Comparison of ENCODE assay signal across 20 mouse cellular contexts in genomic region chr2:58516920-58517319, GRCm38 (mm10). TPM values are rescaled to one million over a fixed set of nuclear protein-coding genes. Genes with fewer than 3 reads are reported as not detected.
DNase-seq lines count a peak whose midpoint lies in the region; ATAC-seq and TF ChIP-seq lines count a peak whose summit lies in the region.
"Had no signal": no experiment of that assay in that cellular context is flagged by ENCODE, and none has a peak within 500 bp of the region (broad histone marks: within the 10 kb centered on the region; RNA-seq: fewer than 3 reads in every experiment).

No protein-coding gene starts in this region.

- H3K9ac ChIP-seq in liver, embryonic 13.5 days, result no peak overlapping the region
- H3K9ac ChIP-seq: hindbrain, embryonic 13.5 days; liver, embryonic 14.5 days; midbrain, embryonic 13.5 days had no signal

- H3K36me3 ChIP-seq in kidney, adult 2 months (ENCODE audit: control insufficient read depth, insufficient read depth, low read length), result no peaks in the 10 kb centered on the region
- H3K36me3 ChIP-seq in liver, embryonic 13.5 days, result no peaks in the 10 kb centered on the region
- H3K36me3 ChIP-seq: hindbrain, embryonic 13.5 days had no signal

- no peaks in the 10 kb centered on the region for H3K9me3 ChIP-seq in liver, embryonic 13.5 days (replicated peaks)
- H3K9me3 ChIP-seq: hindbrain, embryonic 13.5 days; midbrain, embryonic 13.5 days had no signal

- no peak for ATAC-seq in liver, embryonic 13.5 days (ENCODE audit: low read depth)
- ATAC-seq: activated CD4-positive, CD25-positive, alpha-beta regulatory T cell, adult 4 months; intestine, postnatal 0 days; midbrain, embryonic 13.5 days had no signal

- 61% methylated on average over 6 of the region's 6 CpGs for WGBS in kidney, adult 2 months
- WGBS in liver, embryonic 13.5 days (ENCODE audit: insufficient replicate concordance), result 53% methylated on average over 6 of the region's 6 CpGs

- no peak overlapping the region for H3K4me2 ChIP-seq in liver, embryonic 13.5 days
- H3K4me2 ChIP-seq: hindbrain, embryonic 13.5 days; midbrain, embryonic 13.5 days had no signal

- no peak for TF ChIP-seq CTCF in kidney, adult 2 months (conservative IDR thresholded peaks at IDR 0.05; ENCODE audit: insufficient read depth, insufficient read length, low read depth, low read length)
- TF ChIP-seq CTCF in embryonic fibroblast, embryonic 13.5 days (IDR thresholded peaks at IDR 0.05; ENCODE audit: borderline replicate concordance, insufficient read depth, low read length), result no peak

- peak overlapping the region; percentile 25; the same call in 1 of the 2 replicates for H3K27ac ChIP-seq in kidney, adult 2 months (ENCODE audit: insufficient read depth, low read depth, low read length)
- H3K27ac ChIP-seq in liver, embryonic 13.5 days, result peak overlapping the region; percentile 55; the same call in 1 of the 2 replicates
- H3K27ac ChIP-seq in embryonic fibroblast, embryonic 13.5 days (ENCODE audit: insufficient read depth, low read length), result peak overlapping the region; percentile 32; the same call in 1 of the 2 replicates
- H3K27ac ChIP-seq: liver, embryonic 14.5 days; midbrain, embryonic 13.5 days had no signal

- H3K4me1 ChIP-seq in kidney, adult 2 months (ENCODE audit: control insufficient read depth, insufficient read depth, low read length), result peaks cover 15% of the 10 kb centered on the region; the same call in 1 of the 2 replicates
- peaks cover 13% of the 10 kb centered on the region for H3K4me1 ChIP-seq in liver, embryonic 13.5 days (replicated peaks)
- peaks cover 14% of the 10 kb centered on the region; the same call in 1 of the 2 replicates for H3K4me1 ChIP-seq in embryonic fibroblast, embryonic 13.5 days (ENCODE audit: control insufficient read depth, insufficient read depth, low read length)

- TF ChIP-seq POLR2A in kidney, adult 2 months (IDR thresholded peaks at IDR 0.05; ENCODE audit: low read depth, low read length), result no peak
- TF ChIP-seq POLR2A in embryonic fibroblast, embryonic 13.5 days (IDR thresholded peaks at IDR 0.05; ENCODE audit: low read depth, low read length), result no peak

- no peak overlapping the region for H3K4me3 ChIP-seq in kidney, adult 2 months (ENCODE audit: insufficient read depth, low read depth, low read length)
- no peak overlapping the region for H3K4me3 ChIP-seq in liver, embryonic 13.5 days (replicated peaks)
- H3K4me3 ChIP-seq in embryonic fibroblast, embryonic 13.5 days (ENCODE audit: insufficient read depth, low read length), result no peak overlapping the region
- H3K4me3 ChIP-seq: hindbrain, embryonic 13.5 days; midbrain, embryonic 13.5 days had no signal

- DNase-seq in heart, adult 11 months, result peak; percentile 77
- no peak for DNase-seq in heart, postnatal 4 days
- no peak for DNase-seq in kidney, adult 2 months
- no peak for DNase-seq in kidney, postnatal 10 days
- no peak for DNase-seq in liver, embryonic 13.5 days
- no peak for DNase-seq in liver
- no peak for DNase-seq in right cerebral cortex, postnatal 4 days
- DNase-seq: adrenal gland, postnatal 25 days; cerebellum, adult 9-10 months; gastrocnemius, postnatal 10 days; layer of hippocampus, adult 9-11 months; right cerebral cortex, adult 18-20 months; thymus, postnatal 4 days had no signal

- no peaks in the 10 kb centered on the region for H3K27me3 ChIP-seq in kidney, adult 2 months (replicated peaks; ENCODE audit: control insufficient read depth, insufficient read depth, low read length)
- no peaks in the 10 kb centered on the region for H3K27me3 ChIP-seq in liver, embryonic 13.5 days
- H3K27me3 ChIP-seq: hindbrain, embryonic 13.5 days; midbrain, embryonic 13.5 days had no signal

RNA-seq across cellular contexts. Expression of gene Gm17409, which starts 47.0 kb away (rescaled TPM):
- not detected for total RNA-seq in heart, postnatal 4 days (2021)
- polyA plus RNA-seq in kidney, adult 2 months (2012; rRNA removed), result not detected in 2 replicates
- not detected in 2 replicates for polyA plus RNA-seq in liver, embryonic 13.5 days (2015; fragmentation: Nextera tagmentation; extraction: Ambion mirVana)
- not detected in 2 replicates for polyA plus RNA-seq in embryonic fibroblast, embryonic 13.5 days (2011; ENCODE audit: insufficient read length, low read depth, missing spikeins)
- total RNA-seq: adrenal gland, postnatal 25 days; gastrocnemius, postnatal 10 days had no signal
- polyA plus RNA-seq: activated CD4-positive, CD25-positive, alpha-beta regulatory T cell, adult 4 months; hindbrain, embryonic 13.5 days; intestine, postnatal 0 days; liver, embryonic 14.5 days; midbrain, embryonic 13.5 days; spleen, adult 2 months had no signal

RNA-seq across cellular contexts. Expression of gene Acvr1, which starts 50.0 kb away (rescaled TPM):
- total RNA-seq in heart, postnatal 4 days (2021), result 10 to 100 TPM; 35.3 to 36.0 TPM
- 5.6 and 6.3 TPM in 2 replicates for polyA plus RNA-seq in kidney, adult 2 months (2012; rRNA removed)
- polyA plus RNA-seq in liver, embryonic 13.5 days (2015; fragmentation: Nextera tagmentation; extraction: Ambion mirVana), result 2.7 and 2.8 TPM in 2 replicates
- polyA plus RNA-seq in embryonic fibroblast, embryonic 13.5 days (2011; ENCODE audit: insufficient read length, low read depth, missing spikeins), result 47.6 and 57.1 TPM in 2 replicates

RNA-seq across cellular contexts. Expression of gene Upp2, which starts 50.2 kb away (rescaled TPM):
- 1 to 10 TPM; 1.6 to 2.8 TPM for total RNA-seq in heart, postnatal 4 days (2021)
- 14.0 and 15.5 TPM in 2 replicates for polyA plus RNA-seq in kidney, adult 2 months (2012; rRNA removed)
- polyA plus RNA-seq in liver, embryonic 13.5 days (2015; fragmentation: Nextera tagmentation; extraction: Ambion mirVana), result 1.4 and 1.6 TPM in 2 replicates
- 4.1 and 6.2 TPM in 2 replicates for polyA plus RNA-seq in embryonic fibroblast, embryonic 13.5 days (2011; ENCODE audit: insufficient read length, low read depth, missing spikeins)
